Mouse (Mus musculus) hindbrain, embryonic 16.5 days (tissue): ENCODE data around the gene Abcg2. TPM values are rescaled to one million over a fixed set of nuclear protein-coding genes. Genes with fewer than 3 reads are reported as not detected.
"Not testable (repeated sequence)": the region's sequence is repeated elsewhere in the genome, so short reads cannot be mapped to it uniquely, and the experiment has no call there.

Source experiments
- ATAC-seq: fragments of 200-750 bp; cut with Nextera tagmentation; 2 replicates; pipeline ENCODE4 v1.8.0; 2017; ENCODE audit warnings: moderate TSS enrichment, moderate library complexity
- H3K27ac ChIP-seq: fragments of 300-500 bp; sonication (generic); 2 replicates; pipeline ENCODE4 v1.5.1; 2014; ENCODE audit warnings: low read depth, mild to moderate bottlenecking, control low read depth, low read length, moderate library complexity
- H3K27me3 ChIP-seq: fragments of 300-500 bp; sonication (generic); replicated peaks from 2 replicates; pipeline ENCODE4 v1.6.1; 2014; ENCODE audit warnings: low read length; ENCODE audit not compliant: control insufficient read depth, insufficient read depth
- H3K36me3 ChIP-seq: fragments of 300-500 bp; sonication (generic); 2 replicates; pipeline ENCODE4 v1.6.1; 2014; ENCODE audit warnings: mild to moderate bottlenecking, low read length, moderate library complexity, mixed read lengths; ENCODE audit not compliant: control insufficient read depth, insufficient read depth
- H3K4me1 ChIP-seq: fragments of 300-500 bp; sonication (generic); 2 replicates; pipeline ENCODE4 v1.6.1; 2014; ENCODE audit warnings: low read depth, low read length; ENCODE audit not compliant: control insufficient read depth, insufficient read depth
- H3K4me2 ChIP-seq: fragments of 300-500 bp; sonication (generic); 2 replicates; pipeline ENCODE4 v1.6.1; 2014; ENCODE audit warnings: mild to moderate bottlenecking, low read length, control low read depth, moderate library complexity
- H3K4me3 ChIP-seq: fragments of 300-500 bp; sonication (generic); 2 replicates; pipeline ENCODE4 v1.5.1; 2014; ENCODE audit warnings: mild to moderate bottlenecking, low read length, control low read depth, moderate library complexity
- H3K9ac ChIP-seq: fragments of 300-500 bp; sonication (generic); 2 replicates; pipeline ENCODE4 v1.6.1; 2014; ENCODE audit warnings: low read depth, mild to moderate bottlenecking, control low read depth, low read length, moderate library complexity
- H3K9me3 ChIP-seq: fragments of 300-500 bp; sonication (generic); 2 replicates; pipeline ENCODE4 v1.6.1; 2014; ENCODE audit warnings: mild to moderate bottlenecking, low read length, moderate library complexity; ENCODE audit not compliant: control insufficient read depth
- WGBS: fragments of 180-500 bp; shearing (Covaris S2); extraction: QIAGEN DNeasy Blood & Tissue Kit; methylation state at CpG from one replicate; pipeline ENCODE4 v1.1.7; 2014; 5-methylcytosine and 5-hydroxymethylcytosine counted together
- polyA plus RNA-seq: library from polyadenylated mRNA; unstranded; fragments of >200 nt; fragmentation: Nextera tagmentation; extraction: Ambion mirVana; gene quantifications from 2 replicates; pipeline ENCODE4 v1.2.1, GENCODE M21; 2015

The Abcg2 gene
- polyA plus RNA-seq, 1 experiment from 2014 or later = 35.6 TPM

DNA sequence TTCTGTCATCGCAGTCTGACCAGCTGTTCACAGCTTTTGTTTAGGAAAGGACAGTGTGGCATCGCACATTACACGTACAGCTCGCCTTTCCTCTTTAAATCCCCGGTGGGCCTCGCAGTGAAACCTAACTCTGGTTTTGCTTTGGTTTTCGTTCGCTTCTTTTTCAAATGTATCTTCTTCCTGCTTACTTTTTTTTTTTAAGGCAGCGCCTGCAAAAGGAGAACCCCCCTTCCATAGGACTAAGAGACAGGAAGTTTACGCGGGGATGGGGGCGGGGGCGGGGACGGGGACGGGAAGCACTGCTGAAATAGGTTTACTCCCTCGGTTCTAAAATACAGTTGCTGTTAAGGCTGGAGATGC lies 12.0 kb downstream of the Abcg2 start:
- peak overlapping the region; percentile 43 for H3K4me3 ChIP-seq
- peak overlapping the region; percentile 50 for H3K4me2 ChIP-seq
- no peaks in the 10 kb centered on the region for H3K27me3 ChIP-seq
- no peaks in the 10 kb centered on the region; the same call in 1 of the 2 replicates for H3K9me3 ChIP-seq
- H3K36me3 ChIP-seq = no peaks in the 10 kb centered on the region
- H3K4me1 ChIP-seq = no peaks in the 10 kb centered on the region
- WGBS = 14% methylated on average over 16 of the region's 16 CpGs
- ATAC-seq = peak; percentile 85
- peak overlapping the region; percentile 49 for H3K9ac ChIP-seq
- peak overlapping the region; percentile 40 for H3K27ac ChIP-seq

DNA sequence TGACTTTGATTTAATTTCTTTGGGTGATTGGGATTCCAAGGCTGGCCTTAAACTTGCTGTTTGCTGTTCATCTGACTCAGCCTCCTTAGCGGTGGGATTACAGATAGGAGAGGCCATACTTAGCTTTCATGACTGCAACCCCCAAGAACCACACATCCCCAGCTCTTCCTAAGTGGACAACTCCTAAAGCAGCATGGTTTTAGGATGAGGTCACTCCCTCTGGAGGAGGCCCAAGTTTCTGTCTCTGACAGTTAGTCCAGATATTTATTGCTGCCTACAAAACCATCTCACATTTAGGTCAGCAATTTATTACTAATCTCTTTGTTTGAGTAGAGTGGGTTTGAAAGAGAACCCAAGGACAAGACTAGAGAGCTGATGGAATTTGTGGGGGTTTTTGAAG lies 17.8 kb downstream of the Abcg2 start:
- ATAC-seq, H3K36me3 ChIP-seq, H3K27ac ChIP-seq, H3K4me1 ChIP-seq, H3K9ac ChIP-seq, H3K4me3 ChIP-seq, H3K27me3 ChIP-seq, H3K4me2 ChIP-seq, H3K9me3 ChIP-seq: not testable (repeated sequence)
- WGBS = 86% methylated on average over 1 of the region's 1 CpGs

- H3K27ac ChIP-seq, H3K4me1 ChIP-seq, ATAC-seq, H3K27me3 ChIP-seq, H3K4me3 ChIP-seq, H3K9me3 ChIP-seq, H3K9ac ChIP-seq, H3K4me2 ChIP-seq, H3K36me3 ChIP-seq: not testable (repeated sequence)
Observed at GRCm38 (mm10) chr6:58602991-58603390, 18.7 kb downstream of the Abcg2 start.

DNA sequence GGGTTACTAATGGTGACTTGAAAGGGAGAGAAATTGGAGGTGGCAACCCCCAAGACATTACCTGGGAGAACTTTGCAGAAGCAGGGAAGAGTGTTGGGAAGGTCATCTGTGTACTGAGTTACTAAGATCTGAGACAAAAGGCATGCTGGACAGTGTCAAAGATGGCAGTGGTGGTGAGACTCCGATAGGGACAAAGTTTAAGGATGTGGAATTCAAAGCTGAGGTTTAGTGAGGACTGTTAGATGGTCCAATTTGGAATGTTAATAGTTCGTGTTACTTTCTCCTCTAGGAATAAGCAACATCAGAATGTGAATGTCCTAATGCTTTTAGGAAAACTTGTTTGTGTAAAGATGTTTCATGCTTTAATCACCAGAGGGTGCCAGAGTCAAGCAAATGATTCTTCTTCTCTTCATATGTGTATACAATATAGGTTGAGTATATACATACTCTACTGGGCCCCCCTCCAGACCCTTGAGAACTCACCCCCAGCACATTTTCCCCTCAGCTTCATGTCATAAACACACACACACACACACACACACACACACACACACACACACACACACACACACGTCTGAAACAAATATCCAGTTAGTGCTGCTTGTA lies 19.3 kb downstream of the Abcg2 start:
- not testable (repeated sequence) for H3K27ac ChIP-seq, H3K9ac ChIP-seq, H3K4me3 ChIP-seq, H3K4me2 ChIP-seq, H3K4me1 ChIP-seq, H3K9me3 ChIP-seq, H3K27me3 ChIP-seq, H3K36me3 ChIP-seq
- 64% methylated on average over 3 of the region's 3 CpGs for WGBS
- ATAC-seq = peak; percentile 78

- no peaks in the 10 kb centered on the region for H3K36me3 ChIP-seq
- ATAC-seq = no peak
Observed at GRCm38 (mm10) chr6:58606642-58607041, 22.3 kb downstream of the Abcg2 start.

GRCm38 (mm10) chr6:58608422-58608821 lies 24.1 kb downstream of the Abcg2 start:
- Histone ChIP-seq H3K4me3 (no peak overlapping the region), H3K27ac (no peak overlapping the region), H3K4me2 (no peak overlapping the region), H3K9ac (no peak overlapping the region), H3K36me3 (no peaks in the 10 kb centered on the region), H3K9me3 (0 out of 2 replicates have a peak, but pooled peaks cover 2% of the 10 kb centered on the region), H3K27me3 (no peaks in the 10 kb centered on the region), H3K4me1 (no peaks in the 10 kb centered on the region)
- no peak for ATAC-seq
- WGBS = 86% methylated on average over 2 of the region's 2 CpGs

More at GRCm38 (mm10) chr6:58606642-58607041, 22.3 kb downstream of the Abcg2 start:
- Histone ChIP-seq H3K9me3 (0 out of 2 replicates have a peak, but pooled peaks cover 2% of the 10 kb centered on the region), H3K4me2 (no peak overlapping the region), H3K9ac (no peak overlapping the region), H3K27me3 (no peaks in the 10 kb centered on the region), H3K4me3 (no peak overlapping the region), H3K27ac (no peak overlapping the region), H3K4me1 (no peaks in the 10 kb centered on the region)
- 86% methylated on average over 4 of the region's 4 CpGs for WGBS

GRCm38 (mm10) chr6:58609919-58610759 lies 25.8 kb downstream of the Abcg2 start:
- 80% methylated on average over 6 of the region's 6 CpGs for WGBS
- no peak overlapping the region for H3K9ac ChIP-seq
- H3K27me3 ChIP-seq = no peaks in the 10 kb centered on the region
- no peak for ATAC-seq
- no peak overlapping the region for H3K4me2 ChIP-seq
- H3K4me1 ChIP-seq = no peaks in the 10 kb centered on the region
- no peaks in the 10 kb centered on the region for H3K36me3 ChIP-seq
- no peak overlapping the region for H3K4me3 ChIP-seq
- no peak overlapping the region for H3K27ac ChIP-seq
- H3K9me3 ChIP-seq = 0 out of 2 replicates have a peak, but pooled peaks cover 2% of the 10 kb centered on the region

DNA sequence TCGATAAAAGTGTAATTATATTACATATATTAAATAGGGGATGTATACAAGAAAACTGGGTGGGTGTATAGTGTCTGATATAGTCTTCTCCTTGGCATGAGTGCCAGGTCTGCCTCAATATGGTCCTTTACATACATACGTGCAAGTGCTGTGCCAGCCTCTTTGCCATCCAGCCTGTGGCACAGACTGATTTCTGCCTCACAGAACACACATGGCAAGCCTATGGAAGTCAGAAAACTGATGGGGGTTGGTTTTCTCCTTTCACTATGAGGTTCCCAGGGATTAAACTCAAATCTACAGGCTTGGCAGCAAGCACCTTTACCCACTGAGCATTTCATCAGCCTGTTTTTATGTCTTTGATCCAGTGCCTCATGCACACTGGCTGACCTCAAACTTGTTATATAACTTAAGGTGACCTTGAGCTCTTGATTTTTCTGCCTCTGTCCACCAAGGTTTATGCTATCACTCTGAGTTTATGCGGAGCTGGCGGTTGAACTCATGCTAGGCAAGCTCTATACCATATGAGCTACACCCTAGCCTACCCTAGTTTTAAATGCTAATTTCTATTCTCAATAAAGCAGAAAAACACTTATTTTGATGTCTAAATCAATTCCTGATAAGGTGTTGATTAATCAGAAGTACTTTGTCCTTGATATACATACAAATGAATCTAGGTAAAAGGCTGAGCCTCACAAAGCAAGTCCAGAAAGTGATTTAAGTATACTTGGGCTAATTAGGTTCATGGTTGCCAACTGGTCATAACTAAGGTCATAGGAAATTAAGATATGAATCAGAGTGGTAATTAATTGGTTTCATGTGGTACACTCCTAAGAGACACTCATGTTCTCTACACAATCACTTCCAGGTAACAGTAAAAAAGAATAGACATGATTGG lies 26.7 kb downstream of the Abcg2 start:
- Histone ChIP-seq H3K36me3 (no peaks in the 10 kb centered on the region), H3K27me3 (no peaks in the 10 kb centered on the region), H3K4me2 (no peak overlapping the region), H3K4me1 (no peaks in the 10 kb centered on the region), H3K9ac (no peak overlapping the region), H3K9me3 (0 out of 2 replicates have a peak, but pooled peaks cover 2% of the 10 kb centered on the region), H3K27ac (no peak overlapping the region), H3K4me3 (no peak overlapping the region)
- peak; percentile 64 for ATAC-seq
- 71% methylated on average over 4 of the region's 4 CpGs for WGBS

- WGBS = 82% methylated on average over 5 of the region's 5 CpGs
- no peak overlapping the region for H3K9ac ChIP-seq
- H3K36me3 ChIP-seq = no peaks in the 10 kb centered on the region
- H3K4me2 ChIP-seq = no peak overlapping the region
- H3K27me3 ChIP-seq = no peaks in the 10 kb centered on the region
- H3K9me3 ChIP-seq = 0 out of 2 replicates have a peak, but pooled peaks cover 2% of the 10 kb centered on the region
- H3K27ac ChIP-seq = no peak overlapping the region
- no peak overlapping the region for H3K4me3 ChIP-seq
- no peak for ATAC-seq
- H3K4me1 ChIP-seq = no peaks in the 10 kb centered on the region
Observed at GRCm38 (mm10) chr6:58624126-58624525, 39.8 kb downstream of the Abcg2 start.
